Mouse (Mus musculus) heart, adult 8-10 months (tissue): ENCODE results near the gene Drc7. TPM values are rescaled to one million over a fixed set of nuclear protein-coding genes. Genes with fewer than 3 reads are reported as not detected.
"Not testable (repeated sequence)": the region's sequence is repeated elsewhere in the genome, so short reads cannot be mapped to it uniquely, and the experiment has no call there.

Experiments
- DNase-seq: peaks from one replicate; pipeline ENCODE4 v3.0.0; 2022; ENCODE audit warnings: low spot score
- total RNA-seq, 4 experiments: library from RNA; stranded (reverse); gene quantifications; 2 replicates each; pipeline ENCODE4 v1.2.4; 2022

Gene Drc7
- total RNA-seq: not detected

- no peak for DNase-seq
Measured at GRCm38 (mm10) chr8:95054927-95055510, at the start of gene Drc7. Gene Drc7 (plus strand): TSS chr8:95055103.

DNA sequence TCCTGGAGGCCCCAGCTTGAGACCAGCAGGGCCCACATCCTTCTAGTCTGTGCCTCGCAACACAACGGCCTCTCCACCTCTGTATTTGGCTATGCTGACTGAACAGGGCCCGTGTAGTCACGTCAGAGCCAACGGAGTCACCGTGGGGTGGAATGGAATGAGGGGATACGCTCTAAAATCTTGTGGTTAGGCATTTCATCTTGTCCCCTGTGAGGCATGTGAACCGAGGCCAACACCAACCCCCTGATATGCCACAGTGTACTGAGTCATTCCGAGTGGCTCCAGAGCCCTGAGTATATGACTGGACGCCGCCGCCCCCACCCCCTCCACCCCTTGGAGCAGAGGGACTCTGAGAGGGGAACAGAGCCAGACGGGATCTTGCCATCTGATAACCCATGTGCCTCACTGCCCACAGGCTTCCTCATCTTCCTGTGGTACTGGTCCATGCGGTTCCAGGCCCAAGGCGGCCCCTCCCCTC, 42.4 kb upstream of the Drc7 start:
- DNase-seq: no peak

GRCm38 (mm10) chr8:95015866-95016265, 39.0 kb upstream of the Drc7 start:
- no peak for DNase-seq

GRCm38 (mm10) chr8:95016684-95017083, 38.2 kb upstream of the Drc7 start:
- DNase-seq: no peak

DNA sequence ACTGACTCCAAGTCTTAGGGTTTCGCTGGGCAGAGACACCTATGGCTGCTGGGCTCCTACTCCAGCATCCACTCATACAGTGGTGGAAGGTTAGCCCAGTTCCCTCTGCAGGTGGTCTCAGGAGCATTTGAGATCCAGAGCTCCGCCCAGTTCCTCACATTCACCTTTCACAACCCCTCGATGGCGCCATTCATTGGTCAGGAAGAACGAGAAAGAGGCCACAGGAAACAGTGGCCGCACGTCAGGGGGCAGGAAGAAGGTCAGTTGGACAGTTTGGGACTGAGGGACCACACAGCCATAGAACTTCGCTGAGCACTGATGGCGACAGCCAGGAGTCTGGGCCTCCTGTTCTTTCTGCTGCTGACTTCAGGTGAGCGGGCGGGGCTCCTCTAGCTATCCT, 37.5 kb upstream of the Drc7 start, which contains the start of gene Adgrg3:
Adgrg3 (plus strand) TSS at position 242 of the 400 bp plus-strand sequence.
- DNase-seq: no peak

GRCm38 (mm10) chr8:95017969-95018635, 36.8 kb upstream of the Drc7 start:
- DNase-seq: no peak

DNA sequence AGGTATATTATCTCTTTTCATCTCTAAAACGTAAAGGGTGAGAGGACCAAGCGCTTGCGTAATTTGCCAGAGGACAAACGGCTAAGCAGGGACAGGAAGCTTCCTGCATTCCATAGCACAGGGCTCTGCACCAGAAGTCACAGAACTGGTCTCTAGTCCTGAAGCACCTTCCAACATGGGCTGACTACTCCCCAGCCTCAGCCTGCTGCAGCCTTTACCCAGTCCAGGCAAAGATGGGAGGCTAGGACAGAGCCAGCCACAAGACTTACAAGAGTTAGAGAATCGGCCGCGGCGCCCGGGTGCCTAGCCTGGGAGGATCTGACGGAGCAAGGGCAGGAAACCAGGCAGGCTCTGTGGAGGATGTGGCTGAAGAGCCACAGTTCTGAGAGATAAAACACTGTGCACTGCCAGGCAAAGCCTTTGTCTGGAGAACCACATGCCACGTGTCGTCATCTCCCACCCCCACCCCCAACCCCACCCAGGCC, 34.6 kb upstream of the Drc7 start:
- no peak for DNase-seq

DNA sequence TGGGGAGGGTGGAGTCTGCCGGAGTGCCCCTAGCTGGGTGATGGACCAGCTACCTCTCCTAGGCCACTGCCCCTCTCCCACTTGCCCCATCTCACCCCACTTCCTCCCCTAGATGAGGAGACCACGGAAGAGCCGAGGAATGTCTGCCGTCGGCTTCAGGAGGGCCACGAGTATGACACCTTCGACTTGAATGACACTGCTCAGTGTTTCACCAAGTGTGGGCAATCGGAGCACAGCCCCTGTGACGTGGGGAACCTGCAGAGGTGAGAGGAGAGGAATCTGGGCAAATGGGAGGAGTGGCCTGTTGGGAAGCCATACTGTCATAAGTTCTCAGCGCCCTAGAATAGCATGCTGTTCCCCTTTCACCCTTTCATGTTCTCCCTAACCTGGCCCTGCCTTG, 34.1 kb upstream of the Drc7 start:
- no peak for DNase-seq

- DNase-seq: no peak
Measured at GRCm38 (mm10) chr8:95023201-95023600, 31.7 kb upstream of the Drc7 start.

- no peak for DNase-seq
Measured at GRCm38 (mm10) chr8:95024387-95024786, 30.5 kb upstream of the Drc7 start.

DNA sequence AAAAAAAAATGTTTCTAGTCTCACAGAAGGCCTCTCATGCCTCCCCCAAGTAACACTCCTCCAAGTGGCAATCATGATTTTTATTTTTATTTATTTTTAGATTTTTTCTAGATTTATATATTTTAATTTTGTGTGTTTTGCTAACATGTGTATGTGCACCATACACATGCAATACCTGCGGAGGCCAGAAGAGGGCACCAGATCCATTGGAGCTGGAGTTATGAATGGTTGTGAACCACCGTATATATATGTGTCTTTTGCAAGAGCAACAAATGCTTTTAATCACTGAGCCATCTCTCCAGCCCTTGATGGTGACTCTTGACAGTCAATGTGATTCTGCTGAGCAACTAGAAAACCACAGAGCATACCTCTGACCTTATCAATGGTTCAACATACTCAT, 29.5 kb upstream of the Drc7 start:
- no peak for DNase-seq

GRCm38 (mm10) chr8:95028391-95028790, 26.5 kb upstream of the Drc7 start:
- not testable (repeated sequence) for DNase-seq

DNA sequence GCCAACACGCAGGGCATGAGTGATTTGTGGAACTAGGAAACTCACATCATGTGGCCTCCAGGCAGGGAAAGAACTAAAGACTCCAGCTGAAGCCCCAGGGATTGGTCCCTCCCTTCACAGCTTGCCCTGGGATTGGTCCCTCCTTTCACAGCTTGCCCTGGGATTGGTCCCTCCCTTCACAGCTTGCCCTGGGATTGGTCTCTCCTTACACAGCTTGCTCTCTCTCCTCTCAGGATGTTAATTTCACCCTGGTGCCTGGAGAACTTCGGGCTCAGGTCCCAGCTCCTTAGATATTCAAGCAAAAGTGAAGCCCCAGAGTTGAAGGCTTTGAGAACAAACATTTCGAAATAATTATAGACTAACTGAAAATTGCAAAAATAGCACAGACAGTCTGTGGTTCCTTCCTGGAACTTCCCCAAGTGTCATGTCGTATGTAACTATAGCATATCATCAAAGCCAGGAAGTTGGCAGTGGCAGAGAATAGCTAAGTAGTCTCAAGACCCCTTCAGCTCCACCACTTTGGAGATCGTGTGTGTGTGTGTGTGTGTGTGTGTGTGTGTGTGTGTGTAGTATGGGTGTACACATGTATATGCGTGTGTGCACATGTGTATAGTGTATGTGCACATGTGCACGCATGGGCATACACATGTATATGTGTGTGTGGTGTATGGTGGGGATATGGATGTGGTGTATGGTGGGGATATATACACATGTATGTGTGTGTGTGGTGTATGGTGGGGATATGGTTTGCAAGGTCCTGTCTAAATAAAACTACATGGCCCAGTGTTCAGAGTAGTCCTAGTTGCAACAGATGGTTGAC, 17.6 kb upstream of the Drc7 start:
- DNase-seq: no peak

DNA sequence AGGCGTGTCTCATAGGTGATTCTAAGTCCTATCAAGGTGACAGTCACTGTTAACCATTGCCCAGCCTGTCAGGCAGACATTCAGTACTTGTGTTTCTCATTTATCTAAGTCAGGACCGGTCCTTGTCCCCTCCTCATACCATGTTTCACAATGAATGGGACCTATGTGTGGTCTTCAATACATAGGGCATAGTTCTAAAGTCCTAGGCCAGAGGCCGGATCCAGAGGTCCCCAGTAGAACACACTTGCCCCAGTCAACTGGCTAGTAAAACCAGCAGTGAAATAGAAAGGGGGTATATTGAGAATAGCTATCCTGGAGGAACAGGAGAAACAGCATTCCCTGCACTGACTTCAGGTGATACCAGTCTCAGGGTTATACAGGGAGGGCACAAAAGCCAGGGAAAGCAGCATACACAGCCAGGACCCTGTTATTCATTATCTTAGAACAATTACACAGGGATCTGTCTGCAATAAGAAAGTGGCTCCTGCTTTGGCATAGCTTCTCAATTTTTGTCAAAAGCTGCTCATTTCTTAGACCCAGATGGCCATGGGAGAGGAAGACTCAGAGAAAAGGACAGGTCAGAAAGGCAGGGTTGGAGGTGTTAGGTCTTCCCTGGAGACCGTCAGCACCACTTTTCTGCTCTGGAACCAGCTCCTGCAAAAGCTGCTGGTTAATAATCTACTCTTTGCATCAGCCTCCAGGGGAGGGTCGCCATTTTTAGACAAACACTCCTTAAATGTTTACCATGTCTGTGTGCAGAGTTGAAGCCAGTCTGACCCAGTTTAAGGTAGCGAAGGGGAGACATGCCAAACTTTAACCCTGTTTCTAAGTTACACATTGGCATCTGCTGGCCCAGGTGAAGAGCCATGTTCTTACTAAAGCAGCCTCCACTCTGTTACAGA, 12.8 kb upstream of the Drc7 start:
- no peak for DNase-seq

- no peak for DNase-seq
Measured at GRCm38 (mm10) chr8:95044811-95045210, 10.1 kb upstream of the Drc7 start.

DNA sequence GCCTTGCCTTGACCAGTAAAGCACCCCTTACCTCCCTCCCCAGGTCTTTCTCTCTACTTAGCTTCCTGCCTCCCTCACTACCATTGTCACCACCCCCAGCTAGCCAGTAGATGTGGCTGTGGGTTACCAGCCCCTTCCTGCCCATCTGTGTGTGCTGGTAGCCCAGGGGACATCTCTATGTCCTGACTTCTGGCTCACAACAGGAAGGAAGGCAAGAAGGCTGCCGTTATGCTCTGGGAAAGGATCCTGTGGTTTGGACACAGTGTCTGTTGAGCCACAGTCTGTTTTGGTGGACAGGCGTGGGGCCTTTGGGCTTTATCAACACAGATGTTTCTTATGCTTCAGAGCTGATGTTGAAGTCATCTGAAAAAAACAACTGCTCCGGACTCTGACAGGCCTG, 7.9 kb upstream of the Drc7 start:
- peak; percentile 15 for DNase-seq

GRCm38 (mm10) chr8:95047884-95048680, 6.8 kb upstream of the Drc7 start:
- DNase-seq: no peak

- no peak for DNase-seq
Measured at GRCm38 (mm10) chr8:95049636-95050035, 5.3 kb upstream of the Drc7 start.

DNA sequence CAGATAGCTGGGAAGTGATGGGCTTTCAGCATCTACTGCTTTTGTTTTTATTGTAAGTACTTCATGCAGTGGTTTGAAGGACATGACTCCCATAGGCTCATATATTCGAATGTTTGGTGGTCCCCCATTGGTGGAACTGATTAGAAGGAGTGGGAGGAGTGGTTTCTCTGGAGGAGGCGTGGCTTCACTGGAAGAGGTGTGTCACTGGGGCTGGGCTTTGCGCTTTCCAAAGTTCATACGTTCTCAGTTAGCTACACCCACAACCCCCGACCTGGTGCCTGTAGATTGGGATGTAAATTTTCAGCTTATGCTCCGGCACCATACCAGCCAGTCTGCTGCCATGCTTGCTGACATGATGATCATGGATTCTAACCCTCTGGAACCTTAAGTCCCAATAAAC, 465 bp upstream of the Drc7 start:
- no peak for DNase-seq

GRCm38 (mm10) chr8:95056414-95056813, 1.5 kb downstream of the Drc7 start:
- no peak for DNase-seq

- DNase-seq: no peak
Measured at GRCm38 (mm10) chr8:95058661-95059060, 3.8 kb downstream of the Drc7 start.
